Mouse (Mus musculus) ES-E14 (cell line): ENCODE results near the gene Oser1. TPM values are rescaled to one million over a fixed set of nuclear protein-coding genes. Genes with fewer than 3 reads are reported as not detected.

Experiments used
- DNase-seq: peaks from one replicate; pipeline ENCODE4 v3.0.0-alpha.2; 2013; ENCODE audit warnings: low read depth, low spot score
- H3K27ac ChIP-seq: 2 replicates; pipeline ENCODE4 v1.5.1; 2012; ENCODE audit warnings: low read depth, mild to moderate bottlenecking, low read length, moderate library complexity, mixed read lengths; ENCODE audit not compliant: poor library complexity, insufficient read depth, severe bottlenecking
- H3K36me3 ChIP-seq: 2 replicates; pipeline ENCODE4 v1.6.1; 2012; ENCODE audit warnings: mild to moderate bottlenecking, low read length, moderate library complexity, mixed read lengths; ENCODE audit not compliant: control insufficient read depth, poor library complexity, insufficient read depth, severe bottlenecking
- H3K4me1 ChIP-seq, 2 experiments: fragments of 150-350 bp in 1 of 2; sonication (generic) in 1 of 2; 2 replicates each; pipeline ENCODE4 v1.6.1; 2012; ENCODE audit warnings: low read length in 2 of 2, mild to moderate bottlenecking in 1 of 2, mixed read lengths in 1 of 2; ENCODE audit not compliant: control insufficient read depth in 2 of 2, insufficient read depth in 2 of 2, poor library complexity in 1 of 2
- H3K4me3 ChIP-seq, 2 experiments: fragments of 150-350 bp in 1 of 2; sonication (generic) in 1 of 2; 2 replicates each; pipeline ENCODE4 v1.5.1; 2012; ENCODE audit warnings: low read length in 2 of 2, low read depth in 1 of 2, mild to moderate bottlenecking in 1 of 2, mixed read lengths in 1 of 2; ENCODE audit not compliant: insufficient read depth in 1 of 2, poor library complexity in 1 of 2, severe bottlenecking in 1 of 2
- H3K9ac ChIP-seq: 2 replicates; pipeline ENCODE4 v1.6.1; 2012; ENCODE audit warnings: low read depth, mild to moderate bottlenecking, low read length, mixed read lengths; ENCODE audit not compliant: poor library complexity, insufficient read depth, severe bottlenecking
- H3K9me3 ChIP-seq: fragments of 150-350 bp; sonication (generic); 2 replicates; pipeline ENCODE4 v1.6.1; 2012; ENCODE audit warnings: low read depth, mild to moderate bottlenecking, low read length; ENCODE audit not compliant: control insufficient read depth, insufficient read depth
- CHD2 ChIP-seq: IDR thresholded peaks from 2 replicates; pipeline ENCODE4 v1.6.1; 2014; ENCODE audit warnings: mild to moderate bottlenecking, low read depth, low read length, inconsistent platforms
- HCFC1 ChIP-seq: IDR thresholded peaks from 2 replicates; pipeline ENCODE4 v1.6.1; 2012; ENCODE audit warnings: low read length, inconsistent platforms, borderline replicate concordance; ENCODE audit not compliant: insufficient read depth
- MAFK ChIP-seq: IDR thresholded peaks from 2 replicates; pipeline ENCODE4 v1.6.1; 2014; ENCODE audit warnings: mild to moderate bottlenecking, low read depth, low read length, inconsistent platforms; ENCODE audit not compliant: insufficient read depth
- ZC3H11A ChIP-seq: IDR thresholded peaks from 2 replicates; pipeline ENCODE4 v1.6.1; 2012; ENCODE audit warnings: low read depth, mild to moderate bottlenecking, inconsistent platforms, low read length, borderline replicate concordance
- ZNF384 ChIP-seq: IDR thresholded peaks from 2 replicates; pipeline ENCODE4 v1.6.1; 2012; ENCODE audit warnings: low read depth, low read length, inconsistent platforms
- in situ Hi-C, 2 experiments: fragments of 600-800 bp; cut with MboI; formaldehyde crosslinking; loops; one replicate each; pipeline ENCODE4 v1.15.1; 2025; ENCODE audit warnings: low sequenced_read_pairs in 2 of 2, inconsistent platforms in 1 of 2; ENCODE audit not compliant: unreplicated experiment in 2 of 2
- total RNA-seq: library from RNA; depleted of rRNA; stranded (reverse); fragments of 300-350 nt; gene quantifications from 2 replicates; pipeline ENCODE4 v1.2.3, GENCODE M21; 2012

The Oser1 gene
- total RNA-seq, 1 experiment, result 42.0 TPM

- no peak within 1 kb of the TSS for H3K27ac ChIP-seq
Observed at GRCm38 (mm10) chr2:163397905-163398304, 26.6 kb downstream of the Oser1 start, which contains the start of gene Jph2. TSS of gene Jph2 (minus strand) at chr2:163397993.

GRCm38 (mm10) chr2:163397071-163397470 is 27.4 kb downstream of the Oser1 start:
- Histone ChIP-seq H3K4me3 (no peak overlapping the region), H3K27ac (no peak overlapping the region), H3K9me3 (no peaks in the 10 kb centered on the region), H3K9ac (no peak overlapping the region), H3K36me3 (no peaks in the 10 kb centered on the region), H3K4me1 (peaks cover 0 to 5% of the 10 kb centered on the region in 2 experiments; a peak in 1 of 4 replicates)
- TF ChIP-seq CHD2, result no peak
- TF ChIP-seq ZC3H11A, result no peak
- no peak for TF ChIP-seq ZNF384
- no peak for TF ChIP-seq MAFK
- TF ChIP-seq HCFC1, result no peak
- no peak for DNase-seq
- in situ Hi-C loops, result no loop called here

More at GRCm38 (mm10) chr2:163397905-163398304, 26.6 kb downstream of the Oser1 start, which contains the start of gene Jph2:
- no peaks in the 10 kb centered on the region for H3K9me3 ChIP-seq
- in situ Hi-C loops, result no loop called here
- peaks cover 0 to 5% of the 10 kb centered on the region in 2 experiments; a peak in 1 of 4 replicates for H3K4me1 ChIP-seq
- no peak for TF ChIP-seq MAFK
- TF ChIP-seq CHD2, result no peak
- TF ChIP-seq ZC3H11A, result no peak
- no peak for TF ChIP-seq ZNF384
- TF ChIP-seq HCFC1, result no peak
- DNase-seq, result no peak
- H3K4me3 ChIP-seq, result peak within 1 kb of the TSS in 1 of 2 experiments; percentile 19; a peak in 1 of 4 replicates
- H3K9ac ChIP-seq, result no peak within 1 kb of the TSS
- H3K36me3 ChIP-seq, result no peaks in the 10 kb centered on the region

- in situ Hi-C loops, result no loop called here
- Histone ChIP-seq H3K9ac (no peak overlapping the region), H3K4me1 (peaks cover 0 to 5% of the 10 kb centered on the region in 2 experiments; a peak in 1 of 4 replicates), H3K27ac (no peak overlapping the region), H3K9me3 (no peaks in the 10 kb centered on the region), H3K4me3 (no peak overlapping the region), H3K36me3 (no peaks in the 10 kb centered on the region)
- TF ChIP-seq ZC3H11A (no peak), CHD2 (no peak), HCFC1 (no peak), ZNF384 (no peak), MAFK (no peak)
- DNase-seq, result no peak
Observed at GRCm38 (mm10) chr2:163394977-163395376, 29.5 kb downstream of the Oser1 start.

- DNase-seq, result no peak
- in situ Hi-C loops, result no loop called here
- no peaks in the 10 kb centered on the region for H3K9me3 ChIP-seq
- H3K9ac ChIP-seq, result no peak overlapping the region
- peaks cover 0 to 5% of the 10 kb centered on the region in 2 experiments; a peak in 1 of 4 replicates for H3K4me1 ChIP-seq
- no peaks in the 10 kb centered on the region for H3K36me3 ChIP-seq
- no peak for TF ChIP-seq ZC3H11A
- no peak for TF ChIP-seq HCFC1
- TF ChIP-seq ZNF384, result no peak
- TF ChIP-seq MAFK, result no peak
- no peak for TF ChIP-seq CHD2
- H3K27ac ChIP-seq, result no peak overlapping the region
- no peak overlapping the region for H3K4me3 ChIP-seq
Observed at GRCm38 (mm10) chr2:163393976-163394375, 30.5 kb downstream of the Oser1 start.
